ENCODE assay signal across 11 mouse cellular contexts in genomic region chr5:142669726-142670125, GRCm38 (mm10). TPM values are rescaled to one million over a fixed set of nuclear protein-coding genes. Genes with fewer than 3 reads are reported as not detected.
DNase-seq lines count a peak whose midpoint lies in the region; ATAC-seq and TF ChIP-seq lines count a peak whose summit lies in the region.
"Had no signal": no experiment of that assay in that cellular context is flagged by ENCODE, and none has a peak within 500 bp of the region (broad histone marks: within the 10 kb centered on the region; RNA-seq: fewer than 3 reads in every experiment).

No protein-coding gene starts in this region.

- peak; percentile 69 for DNase-seq in hindbrain, postnatal 0 days (ENCODE audit: low spot score)
- no peak for DNase-seq in ES-E14 (ENCODE audit: low read depth, low spot score)
- DNase-seq in cerebellum, adult 11 months, result peak; percentile 74
- peak; percentile 25 to 30 for DNase-seq in left cerebral cortex, adult 18-20 months (ENCODE audit: low spot score in 2 of 2)
- DNase-seq in testis, postnatal 10 days (ENCODE audit: low spot score), result no peak

- WGBS in hindbrain, postnatal 0 days, result 59% methylated on average over 7 of the region's 7 CpGs
- WGBS in hindbrain, embryonic 16.5 days, result 73% methylated on average over 7 of the region's 7 CpGs

- H3K4me1 ChIP-seq in hindbrain, postnatal 0 days (ENCODE audit: insufficient read depth, low read length), result no peaks in the 10 kb centered on the region
- H3K4me1 ChIP-seq in hindbrain, embryonic 16.5 days (ENCODE audit: control insufficient read depth, insufficient read depth, low read depth, low read length), result no peaks in the 10 kb centered on the region; the same call in 1 of the 2 replicates
- peaks cover 12 to 42% of the 10 kb centered on the region in 2 experiments for H3K4me1 ChIP-seq in ES-E14 (ENCODE audit: control insufficient read depth in 2 of 2, insufficient read depth in 2 of 2, low read length in 2 of 2, poor library complexity in 1 of 2)
- H3K4me1 ChIP-seq: heart, embryonic 12.5 days had no signal

- peak; percentile 30; the same call in 1 of the 2 replicates for ATAC-seq in hindbrain, postnatal 0 days
- ATAC-seq in hindbrain, embryonic 16.5 days, result no peak
- ATAC-seq in granulocyte monocyte progenitor cell, adult 5-6 weeks (replicated peaks; ENCODE audit: poor library complexity, severe bottlenecking), result no peak
- no peak for ATAC-seq in megakaryocyte-erythroid progenitor cell, adult 5-6 weeks (replicated peaks; ENCODE audit: low FRiP score, low TSS enrichment, poor library complexity, severe bottlenecking)

- H3K9ac ChIP-seq in hindbrain, postnatal 0 days (replicated peaks; ENCODE audit: low read length), result no peak overlapping the region
- H3K9ac ChIP-seq in hindbrain, embryonic 16.5 days (ENCODE audit: low read depth, low read length), result no peak overlapping the region; the same call in 1 of the 2 replicates
- no peak overlapping the region; the same call in 1 of the 2 replicates for H3K9ac ChIP-seq in ES-E14 (ENCODE audit: insufficient read depth, low read depth, low read length, poor library complexity, severe bottlenecking)
- H3K9ac ChIP-seq: heart, embryonic 12.5 days had no signal

- no peaks in the 10 kb centered on the region for H3K9me3 ChIP-seq in hindbrain, postnatal 0 days (ENCODE audit: low read length)
- H3K9me3 ChIP-seq in hindbrain, embryonic 16.5 days (ENCODE audit: control insufficient read depth, low read length), result no peaks in the 10 kb centered on the region
- H3K9me3 ChIP-seq in ES-E14 (ENCODE audit: control insufficient read depth, insufficient read depth, low read depth, low read length), result no peaks in the 10 kb centered on the region
- H3K9me3 ChIP-seq: heart, embryonic 12.5 days had no signal

- no peak overlapping the region for H3K4me3 ChIP-seq in hindbrain, postnatal 0 days (ENCODE audit: low read length)
- no peak overlapping the region for H3K4me3 ChIP-seq in hindbrain, embryonic 16.5 days (ENCODE audit: low read length)
- no peak overlapping the region for H3K4me3 ChIP-seq in ES-E14 (ENCODE audit: insufficient read depth in 1 of 2, low read depth in 1 of 2, low read length in 2 of 2, poor library complexity in 1 of 2, severe bottlenecking in 1 of 2)
- H3K4me3 ChIP-seq: erythroblast, embryonic 14.5 days; heart, embryonic 12.5 days had no signal

- H3K27me3 ChIP-seq in hindbrain, postnatal 0 days (ENCODE audit: insufficient read depth, low read length), result no peaks in the 10 kb centered on the region
- H3K27me3 ChIP-seq in hindbrain, embryonic 16.5 days (replicated peaks; ENCODE audit: control insufficient read depth, insufficient read depth, low read length), result no peaks in the 10 kb centered on the region
- H3K27me3 ChIP-seq: heart, embryonic 12.5 days had no signal

- in situ Hi-C loops in ES-E14 (cut with MboI; ENCODE audit: low sequenced_read_pairs in 2 of 2, unreplicated experiment in 2 of 2), result no loop called here

- TF ChIP-seq CTCF in hindbrain, postnatal 0 days (IDR thresholded peaks at IDR 0.05; ENCODE audit: low read depth), result peak; percentile 63

- H3K27ac ChIP-seq in hindbrain, postnatal 0 days, result no peak overlapping the region
- H3K27ac ChIP-seq in hindbrain, embryonic 16.5 days (ENCODE audit: low read depth, low read length), result no peak overlapping the region
- peak overlapping the region; percentile 94 for H3K27ac ChIP-seq in ES-E14 (ENCODE audit: insufficient read depth, low read depth, low read length, poor library complexity, severe bottlenecking)

- H3K4me2 ChIP-seq in hindbrain, postnatal 0 days (ENCODE audit: low read depth, low read length), result no peak overlapping the region
- no peak overlapping the region for H3K4me2 ChIP-seq in hindbrain, embryonic 16.5 days (ENCODE audit: low read length)
- H3K4me2 ChIP-seq: heart, embryonic 12.5 days had no signal

- peaks cover 30% of the 10 kb centered on the region for H3K36me3 ChIP-seq in hindbrain, postnatal 0 days (ENCODE audit: insufficient read depth, low read length)
- H3K36me3 ChIP-seq in hindbrain, embryonic 16.5 days (ENCODE audit: control insufficient read depth, insufficient read depth, low read length), result peaks cover 35% of the 10 kb centered on the region
- peaks cover 26% of the 10 kb centered on the region for H3K36me3 ChIP-seq in ES-E14 (ENCODE audit: control insufficient read depth, insufficient read depth, low read length, poor library complexity, severe bottlenecking)

TF ChIP-seq in ES-E14, 5 proteins besides CTCF, POLR2A, EP300 and RAD21:
- TF ChIP-seq MAFK (IDR thresholded peaks at IDR 0.05; ENCODE audit: insufficient read depth, low read depth, low read length) (no peak), CHD2 (IDR thresholded peaks at IDR 0.05; ENCODE audit: low read depth, low read length) (no peak), ZNF384 (IDR thresholded peaks at IDR 0.05; ENCODE audit: low read depth, low read length) (no peak), HCFC1 (IDR thresholded peaks at IDR 0.05; ENCODE audit: borderline replicate concordance, insufficient read depth, low read length) (no peak), ZC3H11A (IDR thresholded peaks at IDR 0.05; ENCODE audit: borderline replicate concordance, low read depth, low read length) (no peak)

RNA-seq across cellular contexts. Expression of gene Slc29a4, which starts 22.6 kb away (rescaled TPM):
- 77.1 and 80.1 TPM in 2 replicates for total RNA-seq in hindbrain, postnatal 0 days (2014; rRNA removed)
- 61.4 and 67.1 TPM in 2 replicates for polyA plus RNA-seq in hindbrain, postnatal 0 days (2015; fragmentation: Nextera tagmentation; extraction: Ambion mirVana)
- 87.4 and 98.0 TPM in 2 replicates for polyA plus RNA-seq in hindbrain, embryonic 16.5 days (2015; fragmentation: Nextera tagmentation; extraction: Ambion mirVana)
- 9.4 and 13.5 TPM in 2 replicates for total RNA-seq in ES-E14 (2012; rRNA removed)
- 10 to 100 TPM in 1 of 2 experiments, 1 to 10 TPM in 1; 6.1 to 10.8 TPM for total RNA-seq in left cerebral cortex, adult 18-20 months (2021)
- 0.09 TPM in 1 of 2 replicates, not detected in the other for total RNA-seq in granulocyte monocyte progenitor cell, adult 5-6 weeks (2014; fragmentation: Nextera tagmentation)
- total RNA-seq in granulocyte monocyte progenitor cell, adult 5-6 weeks (2017), result not detected in 2 replicates
- total RNA-seq in megakaryocyte-erythroid progenitor cell, adult 5-6 weeks (2014; fragmentation: Nextera tagmentation), result not detected in 2 replicates
- total RNA-seq in megakaryocyte-erythroid progenitor cell, adult 5-6 weeks (2017), result not detected in 2 replicates
- total RNA-seq: MEL had no signal
- polyA plus RNA-seq: erythroblast, embryonic 14.5 days had no signal

RNA-seq across cellular contexts. Expression of gene Wipi2, which starts 42.2 kb away (rescaled TPM):
- 57.3 and 76.5 TPM in 2 replicates for total RNA-seq in hindbrain, postnatal 0 days (2014; rRNA removed)
- polyA plus RNA-seq in hindbrain, postnatal 0 days (2015; fragmentation: Nextera tagmentation; extraction: Ambion mirVana), result 40.0 and 43.3 TPM in 2 replicates
- polyA plus RNA-seq in hindbrain, embryonic 16.5 days (2015; fragmentation: Nextera tagmentation; extraction: Ambion mirVana), result 36.8 and 42.0 TPM in 2 replicates
- total RNA-seq in ES-E14 (2012; rRNA removed), result 62.4 and 69.7 TPM in 2 replicates
- total RNA-seq in left cerebral cortex, adult 18-20 months (2021), result 100 to 1,000 TPM in 1 of 2 experiments, 10 to 100 TPM in 1; 93.2 to 102 TPM
- total RNA-seq in granulocyte monocyte progenitor cell, adult 5-6 weeks (2014; fragmentation: Nextera tagmentation), result 24.9 and 27.4 TPM in 2 replicates
- total RNA-seq in granulocyte monocyte progenitor cell, adult 5-6 weeks (2017), result 36.2 and 36.3 TPM in 2 replicates
- 33.6 and 35.8 TPM in 2 replicates for total RNA-seq in megakaryocyte-erythroid progenitor cell, adult 5-6 weeks (2014; fragmentation: Nextera tagmentation)
- 35.2 and 40.8 TPM in 2 replicates for total RNA-seq in megakaryocyte-erythroid progenitor cell, adult 5-6 weeks (2017)

Comparison
In these comparisons a context has a peak if more than half of its experiments do, and no peak if none do; other contexts are left out.
1. DNase-seq: peak in hindbrain, postnatal 0 days (single experiment), cerebellum, adult 11 months (single experiment) and left cerebral cortex, adult 18-20 months (2 of 2); none in ES-E14 (single experiment) and testis, postnatal 10 days (single experiment).